Mouse (Mus musculus) bone marrow macrophage, adult 2 months (primary cell): ENCODE results near the gene Ttn. TPM values are rescaled to one million over a fixed set of nuclear protein-coding genes. Genes with fewer than 3 reads are reported as not detected.

Experiments
- H3K27ac ChIP-seq: 2 replicates; pipeline ENCODE4 v1.5.1; 2012; ENCODE audit warnings: low read depth, low read length; ENCODE audit not compliant: insufficient read depth
- H3K4me1 ChIP-seq: 2 replicates; pipeline ENCODE4 v1.6.1; 2012; ENCODE audit warnings: low read length; ENCODE audit not compliant: control insufficient read depth, insufficient read depth
- H3K4me3 ChIP-seq: 2 replicates; pipeline ENCODE4 v1.5.1; 2012; ENCODE audit warnings: mild to moderate bottlenecking, low read length, moderate library complexity; ENCODE audit not compliant: insufficient read depth
- CTCF ChIP-seq: IDR thresholded peaks from 2 replicates; pipeline ENCODE4 v1.5.1; 2012; ENCODE audit warnings: low read depth, mild to moderate bottlenecking, low read length, moderate library complexity
- POLR2A ChIP-seq: IDR thresholded peaks from 2 replicates; pipeline ENCODE4 v1.6.1; 2012; ENCODE audit warnings: mild to moderate bottlenecking, low read depth, low read length, borderline replicate concordance
- polyA plus RNA-seq: library from polyadenylated mRNA; stranded (reverse); fragments of >200 nt; gene quantifications from 2 replicates; pipeline ENCODE4 v1.2.4, GENCODE M21; 2012; ENCODE audit not compliant: missing spikeins, insufficient read depth, insufficient read length

Gene Ttn
- polyA plus RNA-seq, 1 experiment: 0.39 TPM

DNA sequence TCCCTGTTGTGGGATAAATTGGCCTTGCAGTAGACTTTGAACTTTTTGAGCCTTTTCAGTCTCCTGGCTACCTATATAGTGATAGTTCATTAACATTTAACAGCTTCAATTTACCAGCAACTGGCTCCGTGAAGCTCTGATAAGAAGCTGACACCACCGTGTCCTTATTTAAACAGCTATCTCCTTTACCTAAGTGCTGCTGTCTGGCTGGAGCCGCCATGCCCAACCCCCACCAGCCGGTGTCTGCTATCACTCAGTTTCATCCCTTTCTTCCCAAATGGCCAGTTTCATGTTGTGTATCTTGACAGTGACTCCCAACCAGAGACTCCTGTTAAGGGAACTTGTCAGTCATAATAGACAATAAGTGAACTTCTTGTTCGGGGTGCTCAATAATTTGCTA, 1.3 kb upstream of the Ttn start:
- no peak overlapping the region for H3K4me3 ChIP-seq
- H3K27ac ChIP-seq: no peak overlapping the region
- no peak for TF ChIP-seq CTCF
- TF ChIP-seq POLR2A: no peak
- H3K4me1 ChIP-seq: no peaks in the 10 kb centered on the region

DNA sequence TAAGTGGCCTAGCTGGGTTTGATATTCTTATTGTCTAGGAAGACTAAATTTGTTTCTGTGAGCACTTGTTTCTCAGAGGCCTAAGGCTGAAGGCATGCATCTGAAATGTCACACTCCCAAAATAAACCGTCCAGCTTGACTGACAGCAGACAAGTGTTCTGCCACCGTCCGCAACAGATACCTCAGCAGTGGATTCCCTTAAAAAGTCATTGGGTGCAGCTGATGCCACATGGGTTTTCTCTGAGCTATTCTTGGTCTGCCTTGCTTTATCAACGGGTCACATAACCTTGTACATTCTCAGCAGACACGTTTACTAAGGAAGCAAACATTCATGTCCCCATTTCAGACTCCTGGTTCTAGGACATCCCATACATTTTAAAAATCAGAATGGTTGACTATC, 630 bp downstream of the Ttn start:
- Histone ChIP-seq H3K27ac (no peak overlapping the region), H3K4me3 (no peak overlapping the region), H3K4me1 (no peaks in the 10 kb centered on the region)
- no peak for TF ChIP-seq CTCF
- no peak for TF ChIP-seq POLR2A

DNA sequence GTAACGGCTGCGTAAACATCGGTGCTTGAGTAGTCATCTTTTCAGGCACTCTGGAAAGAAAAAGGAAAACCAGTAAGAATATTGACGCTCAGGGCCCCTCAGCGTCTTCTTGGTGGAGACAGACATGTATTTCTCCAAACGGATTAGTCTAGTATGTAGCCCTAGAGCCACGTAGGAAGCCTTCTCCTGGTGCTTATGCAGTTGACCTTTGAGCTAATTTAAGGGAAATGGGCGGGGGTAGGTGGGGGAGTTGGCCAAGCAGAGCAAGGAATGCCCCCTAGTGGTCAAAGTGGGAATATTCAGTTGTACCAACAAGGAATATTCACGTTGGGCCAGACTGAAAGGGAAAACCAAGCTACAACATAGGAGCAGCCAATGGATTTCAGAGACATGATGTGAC, 2.2 kb downstream of the Ttn start:
- H3K27ac ChIP-seq: no peak overlapping the region
- H3K4me1 ChIP-seq: no peaks in the 10 kb centered on the region
- no peak for TF ChIP-seq POLR2A
- TF ChIP-seq CTCF: peak; percentile 72
- no peak overlapping the region for H3K4me3 ChIP-seq

DNA sequence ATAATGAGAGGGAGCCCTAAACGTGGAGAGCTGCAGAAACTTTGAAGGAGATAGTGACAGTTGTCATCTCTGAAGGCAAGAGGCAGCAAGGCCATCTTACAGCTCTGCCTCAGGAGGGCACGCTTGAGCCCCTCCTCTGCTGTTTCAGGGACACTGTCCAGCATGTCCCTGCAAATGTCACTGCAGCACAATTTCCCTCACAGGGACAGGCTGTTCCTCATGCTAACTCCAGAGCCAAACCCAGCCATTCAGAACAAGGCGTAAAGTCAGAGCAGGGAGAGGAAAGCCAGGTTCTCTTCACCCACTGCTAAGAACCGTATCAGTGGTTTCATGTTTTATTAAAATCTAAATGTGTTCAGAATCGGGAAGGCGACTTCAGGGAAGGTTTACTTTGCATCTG, 4.7 kb downstream of the Ttn start:
- Histone ChIP-seq H3K4me1 (no peaks in the 10 kb centered on the region), H3K27ac (no peak overlapping the region), H3K4me3 (no peak overlapping the region)
- TF ChIP-seq POLR2A (no peak), CTCF (no peak)

DNA sequence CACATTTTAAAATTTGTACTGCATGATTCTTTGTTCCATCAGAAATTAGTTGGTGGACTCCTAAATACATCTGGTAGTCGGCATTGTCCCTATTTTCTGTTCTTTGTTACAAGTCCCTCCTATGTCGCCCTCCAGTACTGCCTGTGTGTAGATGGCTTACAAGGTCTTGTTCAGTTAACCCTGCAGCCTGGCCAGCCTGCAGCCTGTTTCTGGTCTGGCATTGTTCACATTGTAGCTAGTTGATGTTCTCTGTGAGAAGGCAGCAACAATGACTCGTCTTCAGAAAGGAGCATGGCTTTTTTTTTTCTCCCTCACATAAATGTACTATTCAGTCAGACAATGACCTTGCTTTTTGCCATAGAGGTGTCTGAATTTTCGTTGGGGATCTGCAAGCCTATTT, 10.3 kb downstream of the Ttn start:
- Histone ChIP-seq H3K4me1 (no peaks in the 10 kb centered on the region), H3K4me3 (no peak overlapping the region), H3K27ac (no peak overlapping the region)
- TF ChIP-seq CTCF (no peak), POLR2A (no peak)

DNA sequence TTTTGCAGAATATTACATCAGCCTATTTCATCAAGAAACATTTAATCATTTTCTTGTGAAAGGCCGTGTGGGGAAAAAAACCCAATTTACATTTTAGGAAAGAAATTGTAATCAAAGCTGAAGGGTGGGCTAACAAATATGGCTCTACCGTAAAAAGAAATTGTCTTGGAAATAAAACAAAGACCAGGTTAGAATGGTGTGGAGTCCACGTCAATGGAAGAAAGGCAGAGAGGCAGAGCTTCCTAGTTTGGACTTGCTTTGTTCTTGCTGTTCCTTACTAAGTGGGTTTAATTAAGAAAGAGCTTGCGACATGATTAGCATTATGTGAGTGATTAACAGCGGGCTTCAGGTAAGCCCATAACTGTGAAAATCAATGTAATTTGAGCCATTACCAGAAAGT, 11.3 kb downstream of the Ttn start:
- Histone ChIP-seq H3K4me1 (no peaks in the 10 kb centered on the region), H3K27ac (no peak overlapping the region), H3K4me3 (no peak overlapping the region)
- TF ChIP-seq CTCF: no peak
- no peak for TF ChIP-seq POLR2A

DNA sequence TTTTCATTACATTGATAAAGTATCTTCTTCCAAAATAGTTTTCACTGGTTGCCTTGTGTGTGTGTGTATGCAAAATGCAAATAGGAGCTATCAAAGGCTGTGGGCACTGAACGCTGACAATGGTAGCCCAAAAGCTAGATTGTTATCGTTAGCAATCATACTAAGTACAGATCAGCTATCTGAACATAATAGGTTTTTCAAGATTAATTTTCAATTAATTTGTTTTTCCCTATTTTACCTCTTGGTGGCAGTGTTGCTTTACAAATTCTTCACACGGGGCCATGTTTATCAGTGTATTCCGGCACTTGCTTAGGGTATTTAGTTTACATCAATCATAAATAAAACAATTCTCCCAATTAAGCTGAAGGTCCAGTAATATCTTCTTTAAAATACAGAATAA, 11.7 kb downstream of the Ttn start:
- TF ChIP-seq CTCF (no peak), POLR2A (no peak)
- Histone ChIP-seq H3K27ac (no peak overlapping the region), H3K4me3 (no peak overlapping the region), H3K4me1 (no peaks in the 10 kb centered on the region)

DNA sequence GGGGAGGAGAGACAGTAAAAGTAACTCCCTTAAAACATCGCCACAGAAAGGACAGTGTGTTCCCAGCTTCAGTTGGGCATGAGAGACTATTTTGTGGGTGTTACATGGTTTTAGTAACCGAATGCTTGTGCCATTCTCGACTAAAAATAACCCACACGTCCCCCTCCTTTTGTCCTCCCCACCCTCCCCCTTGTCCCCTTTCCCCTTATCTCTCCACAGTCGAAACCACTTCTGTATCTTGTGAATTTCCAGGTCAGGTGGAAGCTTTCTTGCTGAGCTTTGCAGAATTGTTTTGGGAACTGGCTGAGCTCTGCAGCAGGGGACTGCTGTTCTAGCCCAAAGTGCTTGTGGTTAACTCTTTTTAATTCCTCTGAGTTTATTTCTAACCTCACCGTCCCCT, 12.1 kb downstream of the Ttn start:
- Histone ChIP-seq H3K4me1 (no peaks in the 10 kb centered on the region), H3K27ac (no peak overlapping the region), H3K4me3 (no peak overlapping the region)
- no peak for TF ChIP-seq CTCF

DNA sequence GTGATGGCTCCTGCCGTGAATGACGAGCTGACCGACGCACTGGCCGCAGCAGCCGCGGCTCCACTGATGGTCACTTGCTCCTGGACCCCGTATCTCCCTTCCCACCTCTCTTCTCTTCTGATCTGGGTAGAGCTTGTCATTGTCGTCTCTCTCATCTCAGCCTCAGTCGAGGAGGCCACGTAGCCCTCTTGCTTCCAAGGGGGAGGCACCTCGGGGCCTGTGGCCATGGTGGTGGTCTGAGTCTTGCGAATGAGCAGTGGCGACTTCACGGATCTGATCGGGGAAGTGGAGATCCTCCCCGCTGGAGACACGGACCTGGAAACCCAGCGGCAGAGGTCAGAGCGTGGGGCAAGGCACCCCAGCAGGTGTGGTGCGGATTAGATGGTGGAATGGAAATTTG, 12.7 kb downstream of the Ttn start:
- H3K4me3 ChIP-seq: no peak overlapping the region
- H3K4me1 ChIP-seq: no peaks in the 10 kb centered on the region
- H3K27ac ChIP-seq: no peak overlapping the region
- TF ChIP-seq CTCF: no peak

DNA sequence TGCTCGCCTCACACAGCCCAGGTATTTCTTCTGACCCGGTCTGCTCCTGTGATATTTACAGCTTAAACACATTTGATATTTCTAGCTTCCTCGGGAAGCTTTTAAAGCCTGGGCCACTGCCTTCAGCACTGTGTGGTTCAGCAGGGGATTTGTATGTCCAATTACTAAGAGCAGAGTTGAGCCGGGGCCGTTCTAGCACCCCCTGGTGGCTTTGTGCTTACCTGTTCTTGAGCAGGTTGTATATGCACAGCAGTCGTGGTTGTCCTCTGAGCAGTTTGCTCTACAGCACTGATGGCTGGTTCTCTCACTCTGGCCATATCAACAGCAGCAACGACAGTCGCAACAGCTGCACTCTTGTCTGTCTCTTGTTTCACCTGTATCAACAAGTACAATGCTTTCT, 13.4 kb downstream of the Ttn start:
- no peaks in the 10 kb centered on the region for H3K4me1 ChIP-seq
- H3K27ac ChIP-seq: no peak overlapping the region
- TF ChIP-seq POLR2A (no peak), CTCF (peak; percentile 23; the same call in 1 of the 2 replicates)
- H3K4me3 ChIP-seq: no peak overlapping the region

DNA sequence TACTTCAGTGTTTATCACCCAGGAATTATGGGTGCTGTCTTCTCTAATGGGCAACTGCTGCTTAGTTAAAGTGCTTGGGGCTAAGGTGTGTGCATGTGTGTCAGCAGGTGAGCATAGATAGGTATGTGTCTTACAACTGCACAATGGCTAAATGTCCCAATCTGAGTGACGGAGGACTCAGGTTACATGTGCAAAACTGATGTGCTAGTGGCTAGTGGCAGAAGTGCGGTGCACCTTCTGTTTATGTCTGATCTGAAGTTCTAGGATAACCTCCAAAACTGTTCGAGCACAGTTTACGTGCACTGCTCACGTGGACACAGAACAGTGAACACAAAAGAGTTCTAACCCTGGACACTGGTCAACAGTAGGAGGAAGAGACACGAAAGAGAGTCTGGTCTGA, 15.8 kb downstream of the Ttn start:
- H3K4me3 ChIP-seq: no peak overlapping the region
- no peak for TF ChIP-seq POLR2A
- TF ChIP-seq CTCF: no peak
- no peaks in the 10 kb centered on the region for H3K4me1 ChIP-seq
- no peak overlapping the region for H3K27ac ChIP-seq
